Mouse (Mus musculus) E14TG2a.4 (cell line): ENCODE results near the gene Ehd1.

Experiments
- CTCF ChIP-seq: conservative IDR thresholded peaks from 2 replicates; pipeline ENCODE4 v1.5.1; 2014; ENCODE audit warnings: low read length
- NANOG ChIP-seq: IDR thresholded peaks from 2 replicates; pipeline ENCODE4 v1.6.1; 2014; ENCODE audit warnings: borderline replicate concordance, low read length, mixed read lengths
- POU5F1 ChIP-seq: IDR thresholded peaks from 2 replicates; pipeline ENCODE4 v1.6.1; 2014; ENCODE audit warnings: low read length, borderline replicate concordance

- TF ChIP-seq CTCF (no peak), NANOG (no peak), POU5F1 (no peak)
These were observed 67.5 kb downstream of the Ehd1 start for GRCm38 (mm10) chr19:6343996-6344395.
